Comparison of ENCODE assay signal across 16 mouse cellular contexts in the genomic region with DNA sequence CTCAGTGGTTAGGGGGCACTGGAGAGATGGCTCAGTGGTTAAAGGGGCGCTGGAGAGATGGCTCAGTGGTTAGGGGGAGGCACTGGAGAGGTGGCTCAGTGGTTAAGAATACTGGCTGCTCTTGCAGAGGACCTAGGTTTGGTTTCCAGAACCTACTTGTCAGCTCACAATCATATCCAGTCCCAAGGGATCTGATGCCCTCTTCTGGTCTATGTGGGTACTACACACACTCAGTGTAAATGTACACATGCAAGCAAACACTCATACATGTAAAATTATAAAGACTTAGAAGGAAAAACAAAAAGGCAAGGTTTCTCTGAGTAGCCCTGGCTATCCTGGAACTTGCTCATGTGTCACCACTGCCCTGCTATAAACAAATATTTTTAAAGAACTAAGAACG. TPM values are rescaled to one million over a fixed set of nuclear protein-coding genes. Genes with fewer than 3 reads are reported as not detected.
DNase-seq lines count a peak whose midpoint lies in the region; ATAC-seq and TF ChIP-seq lines count a peak whose summit lies in the region.
"Had no signal": no experiment of that assay in that cellular context is flagged by ENCODE, and none has a peak within 500 bp of the region (broad histone marks: within the 10 kb centered on the region; RNA-seq: fewer than 3 reads in every experiment).

No protein-coding gene starts in this region.

- H3K36me3 ChIP-seq in intestine, embryonic 15.5 days, result no peaks in the 10 kb centered on the region
- H3K36me3 ChIP-seq: forebrain, embryonic 12.5 days; lung, embryonic 15.5 days; stomach, embryonic 15.5 days had no signal

- peak; percentile 18; the same call in 1 of the 2 replicates for TF ChIP-seq CTCF in left cerebral cortex, adult 2 months (IDR thresholded peaks at IDR 0.05)

- H3K9ac ChIP-seq in intestine, embryonic 15.5 days, result no peak overlapping the region
- H3K9ac ChIP-seq: forebrain, embryonic 12.5 days; lung, embryonic 15.5 days; stomach, embryonic 15.5 days had no signal

- 94% methylated on average over 2 of the region's 2 CpGs for WGBS in intestine, embryonic 15.5 days

- H3K27me3 ChIP-seq in intestine, embryonic 15.5 days (replicated peaks), result no peaks in the 10 kb centered on the region
- H3K27me3 ChIP-seq: forebrain, embryonic 12.5 days; lung, embryonic 15.5 days; stomach, embryonic 15.5 days had no signal

- intact Hi-C loops in left cerebral cortex, adult 2 months (cut with DNase I), result no loop called here
- intact Hi-C loops in left cerebral cortex, postnatal 25 days (cut with DNase I), result loop anchor here (5.0 kb wide), 1 partner anchor 784 kb away; no protein-coding TSS in a partner anchor

- no peaks in the 10 kb centered on the region; the same call in 1 of the 2 replicates for H3K4me1 ChIP-seq in intestine, embryonic 15.5 days (replicated peaks)
- H3K4me1 ChIP-seq: forebrain, embryonic 12.5 days; lung, embryonic 15.5 days; stomach, embryonic 15.5 days had no signal

- no peak overlapping the region for H3K4me2 ChIP-seq in intestine, embryonic 15.5 days (replicated peaks)
- H3K4me2 ChIP-seq: forebrain, embryonic 12.5 days; lung, embryonic 15.5 days; stomach, embryonic 15.5 days had no signal

- peak; percentile 38 for DNase-seq in CD4-positive, CD25-positive, alpha-beta regulatory T cell, adult 2 months (ENCODE audit: low read depth, low spot score)
- no peak for DNase-seq in left cerebral cortex, adult 2 months (ENCODE audit: extremely low spot score in 1 of 2, low spot score in 2 of 2)
- DNase-seq in left cerebral cortex, postnatal 25 days (ENCODE audit: low spot score in 2 of 2), result no peak
- peak; percentile 50 for DNase-seq in A20 (ENCODE audit: low read depth, low spot score)
- DNase-seq in adrenal gland, adult (ENCODE audit: inconsistent age in 2 of 2, low spot score in 1 of 2), result no peak
- DNase-seq: cerebellum, adult 18-20 months; heart, postnatal 14 days; kidney, adult 8-10 months; right cerebral cortex, postnatal 25 days had no signal

- H3K4me3 ChIP-seq in left cerebral cortex, adult 2 months, result no peak overlapping the region
- H3K4me3 ChIP-seq in intestine, embryonic 15.5 days (replicated peaks), result no peak overlapping the region
- H3K4me3 ChIP-seq: forebrain, embryonic 12.5 days; lung, embryonic 15.5 days; stomach, embryonic 15.5 days had no signal

- no peak overlapping the region for H3K27ac ChIP-seq in left cerebral cortex, adult 2 months
- H3K27ac ChIP-seq in intestine, embryonic 15.5 days, result no peak overlapping the region
- H3K27ac ChIP-seq: forebrain, embryonic 12.5 days; lung, embryonic 15.5 days; stomach, embryonic 15.5 days had no signal

- ATAC-seq in CD4-positive, CD25-positive, alpha-beta regulatory T cell, adult 4 months, result no peak
- 0 out of 2 replicates have a peak, but pooled peaks have one; percentile 57 for ATAC-seq in erythroid progenitor cell, adult 5-6 weeks (replicated peaks; ENCODE audit: low FRiP score, poor library complexity, severe bottlenecking)
- no peak for ATAC-seq in intestine, embryonic 15.5 days
- ATAC-seq: midbrain, embryonic 16.5 days had no signal

- H3K9me3 ChIP-seq in intestine, embryonic 15.5 days, result no peaks in the 10 kb centered on the region
- H3K9me3 ChIP-seq: forebrain, embryonic 12.5 days; lung, embryonic 15.5 days; stomach, embryonic 15.5 days had no signal

RNA-seq across cellular contexts. Expression of a gene that starts 21.6 kb away (rescaled TPM):
- polyA plus RNA-seq in CD4-positive, CD25-positive, alpha-beta regulatory T cell, adult 4 months (2017; shearing (Covaris generic)), result 100 to 1,000 TPM; 152 to 193 TPM
- total RNA-seq in left cerebral cortex, adult 2 months (2021), result 10 to 100 TPM; 20.7 to 24.0 TPM
- total RNA-seq in left cerebral cortex, postnatal 25 days (2021), result 10 to 100 TPM; 21.5 to 22.6 TPM
- total RNA-seq in erythroid progenitor cell, adult 5-6 weeks (2015; ENCODE audit: low replicate concordance), result 2.9 and 3.2 TPM in 2 replicates
- total RNA-seq in erythroid progenitor cell, adult 5-6 weeks (2017; ENCODE audit: low replicate concordance), result 3.3 and 3.6 TPM in 2 replicates
- 13.5 and 13.9 TPM in 2 replicates for polyA plus RNA-seq in intestine, embryonic 15.5 days (2015; fragmentation: Nextera tagmentation; extraction: Ambion mirVana)

RNA-seq across cellular contexts. Expression of a gene that starts 54.1 kb away (rescaled TPM):
- 1 to 10 TPM; 3.3 to 3.5 TPM for polyA plus RNA-seq in CD4-positive, CD25-positive, alpha-beta regulatory T cell, adult 4 months (2017; shearing (Covaris generic))
- 10 to 100 TPM; 20.0 to 21.8 TPM for total RNA-seq in left cerebral cortex, adult 2 months (2021)
- 10 to 100 TPM; 16.7 to 18.8 TPM for total RNA-seq in left cerebral cortex, postnatal 25 days (2021)
- total RNA-seq in erythroid progenitor cell, adult 5-6 weeks (2015; ENCODE audit: low replicate concordance), result 131 and 148 TPM in 2 replicates
- total RNA-seq in erythroid progenitor cell, adult 5-6 weeks (2017; ENCODE audit: low replicate concordance), result 180 and 187 TPM in 2 replicates
- 57.2 and 59.4 TPM in 2 replicates for polyA plus RNA-seq in intestine, embryonic 15.5 days (2015; fragmentation: Nextera tagmentation; extraction: Ambion mirVana)

Comparison
In these comparisons a context has a peak if more than half of its experiments do, and no peak if none do; other contexts are left out.
1. DNase-seq: peak in CD4-positive, CD25-positive, alpha-beta regulatory T cell, adult 2 months (single experiment) and A20 (single experiment); none in left cerebral cortex, adult 2 months (0 of 2), left cerebral cortex, postnatal 25 days (0 of 2) and adrenal gland, adult (0 of 2).
2. RNA of a gene that starts 21.6 kb away (total RNA-seq): 20.7 to 24.0 TPM in left cerebral cortex, adult 2 months and 21.5 to 22.6 TPM in left cerebral cortex, postnatal 25 days; 2.9 to 3.6 TPM in erythroid progenitor cell, adult 5-6 weeks; every median in the first group is over 4 times any median in the second.
3. RNA of a gene that starts 54.1 kb away (total RNA-seq): 131 to 187 TPM in erythroid progenitor cell, adult 5-6 weeks; 20.0 to 21.8 TPM in left cerebral cortex, adult 2 months and 16.7 to 18.8 TPM in left cerebral cortex, postnatal 25 days; every median in the first group is over 4 times any median in the second.